Mouse (Mus musculus) cerebellum, adult 2 months (tissue): ENCODE measurements around the gene Gps1.

Source experiments
- CTCF ChIP-seq: fragments of 200-500 bp; IDR thresholded peaks from 2 replicates; pipeline ENCODE4 v1.5.1; 2011; ENCODE audit warnings: low read depth, mild to moderate bottlenecking, control low read depth, low read length, moderate library complexity, borderline replicate concordance; ENCODE audit not compliant: insufficient read depth
- POLR2A ChIP-seq: fragments of 200-500 bp; IDR thresholded peaks from 2 replicates; pipeline ENCODE4 v1.6.1; 2011; ENCODE audit warnings: low read length, control low read depth, borderline replicate concordance; ENCODE audit not compliant: insufficient read depth

DNA sequence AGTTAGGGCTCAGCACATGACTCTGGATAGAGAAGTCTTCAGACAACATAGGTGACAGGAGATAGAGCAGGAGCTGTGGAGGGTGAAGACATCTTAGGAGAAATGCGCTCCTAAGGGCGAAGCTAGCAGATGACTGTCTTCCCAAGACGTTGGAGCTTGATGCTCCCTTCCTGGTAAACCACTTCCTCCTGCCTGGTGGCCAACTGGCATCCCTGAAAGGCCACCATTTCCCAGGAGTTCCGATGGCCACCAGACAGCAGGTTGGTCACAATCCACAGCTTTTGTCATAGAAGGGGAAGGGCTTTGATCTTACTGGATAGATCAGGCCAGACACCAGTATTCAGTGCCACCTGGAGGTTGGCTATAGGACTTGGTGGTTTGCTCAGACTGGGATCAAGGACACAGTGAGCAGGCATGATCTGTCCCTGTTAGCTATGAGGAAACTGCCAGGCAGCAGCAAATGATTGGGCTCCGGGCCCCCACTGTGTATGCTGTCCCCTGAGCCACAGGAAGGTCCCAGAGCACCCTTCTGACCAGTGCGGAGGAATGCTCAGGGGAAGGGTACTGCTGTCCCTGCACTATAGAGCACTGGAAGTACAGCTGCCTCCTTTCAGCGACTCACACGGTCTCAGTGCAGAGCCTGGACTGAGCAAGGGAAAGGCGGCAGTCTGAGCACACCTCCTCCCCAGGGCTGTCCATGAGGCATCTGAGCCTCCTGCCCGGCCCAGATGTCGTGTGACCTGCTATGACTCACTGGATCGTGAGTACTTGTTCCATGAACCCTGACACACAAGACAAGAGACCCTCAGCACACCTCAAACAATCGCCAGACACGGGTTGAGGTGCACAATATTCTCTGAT lies 22.0 kb upstream of the Gps1 start:
- TF ChIP-seq CTCF = no peak
- TF ChIP-seq POLR2A = no peak
